Mouse (Mus musculus) bone marrow macrophage, adult 2 months (primary cell): Measurements from ENCODE around the gene Plin5.

Source experiments
- CTCF ChIP-seq: IDR thresholded peaks from 2 replicates; pipeline ENCODE4 v1.5.1; 2012; ENCODE audit warnings: low read depth, mild to moderate bottlenecking, low read length, moderate library complexity
- POLR2A ChIP-seq: IDR thresholded peaks from 2 replicates; pipeline ENCODE4 v1.6.1; 2012; ENCODE audit warnings: mild to moderate bottlenecking, low read depth, low read length, borderline replicate concordance

DNA sequence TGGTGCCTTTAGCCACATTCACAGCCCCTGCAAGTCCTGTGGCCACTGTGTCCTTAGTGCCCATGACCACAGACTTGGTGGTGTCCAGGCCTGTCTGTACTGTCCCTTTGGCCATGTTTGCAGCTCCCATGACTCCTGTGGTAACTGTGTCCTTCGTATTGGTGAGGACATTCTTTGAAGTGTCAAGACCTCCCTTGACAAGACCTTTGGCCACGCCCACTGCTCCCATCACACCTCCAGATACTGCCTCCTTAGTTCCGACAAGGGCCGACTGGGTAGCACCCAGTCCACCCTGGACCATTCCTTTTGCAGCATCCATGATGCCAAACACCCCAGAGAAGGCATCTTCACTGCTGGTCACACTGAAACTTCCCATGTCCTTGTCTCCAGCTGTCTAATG, 10.4 kb downstream of the Plin5 start:
- TF ChIP-seq CTCF (no peak), POLR2A (no peak)
